Mouse (Mus musculus): ENCODE data around the gene Rcor2. TPM values are rescaled to one million over a fixed set of nuclear protein-coding genes. Genes with fewer than 3 reads are reported as not detected.

The Rcor2 gene
- total RNA-seq, 4 experiments from 2014 or later: 3.8 to 7.5 (median 5.3) TPM

Other genes starting within 250 kb of the Rcor2 start
- 10 to 100 TPM in 2 of 4 experiments, 1 to 10 TPM in 2; 6.4 to 10.8 (median 8.8) TPM for gene Fermt3, start 247.9 kb upstream of the Rcor2 start, total RNA-seq (2022)
- gene Stip1, start 227.4 kb upstream of the Rcor2 start, total RNA-seq (2022): 100 to 1,000 TPM; 129 to 273 (median 162) TPM
- 10 to 100 TPM; 27.7 to 64.8 (median 40.3) TPM for gene Macrod1, start 210.5 kb upstream of the Rcor2 start, total RNA-seq (2022)
- 10 to 100 TPM in 2 of 4 experiments, 1 to 10 TPM in 2; 2.9 to 27.5 (median 14.8) TPM for gene Flrt1, start 161.6 kb upstream of the Rcor2 start, total RNA-seq (2022)
- gene Otub1, start 61.0 kb upstream of the Rcor2 start, total RNA-seq (2022): 100 to 1,000 TPM; 127 to 182 (median 149) TPM
- 100 to 1,000 TPM; 725 to 927 (median 846) TPM for gene Cox8a, start 49.7 kb upstream of the Rcor2 start, total RNA-seq (2022)
- 10 to 100 TPM; 20.9 to 27.4 (median 24.4) TPM for gene Naa40, start 26.1 kb upstream of the Rcor2 start, total RNA-seq (2022)
- gene Mark2, start 74.5 kb downstream of the Rcor2 start, total RNA-seq (2022): 10 to 100 TPM; 66.7 to 95.6 (median 79.8) TPM
- gene Spindoc, start 115.7 kb downstream of the Rcor2 start, total RNA-seq (2022): 10 to 100 TPM; 20.3 to 27.0 (median 25.5) TPM
- gene 2700081O15Rik, start 150.3 kb downstream of the Rcor2 start, total RNA-seq (2022): 10 to 100 TPM; 20.2 to 29.5 (median 27.3) TPM
- 100 to 1,000 TPM; 117 to 159 (median 137) TPM for gene Rtn3, start 216.0 kb downstream of the Rcor2 start, total RNA-seq (2022)
- gene Atl3, start 226.7 kb downstream of the Rcor2 start, total RNA-seq (2022): 100 to 1,000 TPM; 126 to 140 (median 136) TPM